Mouse (Mus musculus) forebrain, embryonic 14.5 days (tissue): ENCODE measurements around the gene Sfxn3. TPM values are rescaled to one million over a fixed set of nuclear protein-coding genes. Genes with fewer than 3 reads are reported as not detected.

Experiments
- ATAC-seq: fragments of 200-750 bp; cut with Nextera tagmentation; 2 replicates; pipeline ENCODE4 v1.8.0; 2017; ENCODE audit warnings: mild to moderate bottlenecking, moderate library complexity
- DNase-seq: peaks from one replicate; pipeline ENCODE4 v3.0.0-alpha.2; 2015; ENCODE audit warnings: low spot score
- H3K27ac ChIP-seq: fragments of 300-500 bp; sonication (generic); 2 replicates; pipeline ENCODE4 v1.5.1; 2014; ENCODE audit warnings: low read depth, mild to moderate bottlenecking, control low read depth, low read length, moderate library complexity
- H3K27me3 ChIP-seq: fragments of 300-500 bp; sonication (generic); replicated peaks from 2 replicates; pipeline ENCODE4 v1.6.1; 2014; ENCODE audit warnings: low read length, control low read depth, mixed read lengths; ENCODE audit not compliant: control insufficient read depth, insufficient read depth
- H3K36me3 ChIP-seq: fragments of 300-500 bp; sonication (generic); 2 replicates; pipeline ENCODE4 v1.6.1; 2014; ENCODE audit warnings: low read length, control low read depth; ENCODE audit not compliant: control insufficient read depth, insufficient read depth
- H3K4me1 ChIP-seq: fragments of 300-500 bp; sonication (generic); 2 replicates; pipeline ENCODE4 v1.6.1; 2014; ENCODE audit warnings: antibody characterized with exemption, low read length, control low read depth; ENCODE audit not compliant: control insufficient read depth, insufficient read depth
- H3K4me2 ChIP-seq: fragments of 300-500 bp; sonication (generic); 2 replicates; pipeline ENCODE4 v1.6.1; 2014; ENCODE audit warnings: mild to moderate bottlenecking, control low read depth, low read length
- H3K4me3 ChIP-seq: fragments of 300-500 bp; sonication (generic); 2 replicates; pipeline ENCODE4 v1.5.1; 2014; ENCODE audit warnings: low read depth, low read length, control low read depth
- H3K9ac ChIP-seq: fragments of 300-500 bp; sonication (generic); 2 replicates; pipeline ENCODE4 v1.6.1; 2014; ENCODE audit warnings: mild to moderate bottlenecking, low read length, control low read depth, moderate library complexity
- H3K9me3 ChIP-seq: fragments of 300-500 bp; sonication (generic); replicated peaks from 2 replicates; pipeline ENCODE4 v1.6.1; 2016; ENCODE audit warnings: low read length, control low read depth, mixed read lengths; ENCODE audit not compliant: control insufficient read depth
- WGBS: fragments of 180-500 bp; shearing (Covaris S2); extraction: QIAGEN DNeasy Blood & Tissue Kit; methylation state at CpG from one replicate; pipeline ENCODE4 v1.1.7; 2014; 5-methylcytosine and 5-hydroxymethylcytosine counted together
- polyA plus RNA-seq: library from polyadenylated mRNA; unstranded; fragments of >200 nt; fragmentation: Nextera tagmentation; extraction: Ambion mirVana; gene quantifications from 2 replicates; pipeline ENCODE4 v1.2.1, GENCODE M21; 2014

Sfxn3 gene
- polyA plus RNA-seq, 1 experiment from 2014 or later = 54.2 TPM

GRCm38 (mm10) chr19:45058113-45058839, 11.0 kb downstream of the Sfxn3 start:
- WGBS = under 1% methylated on average over 34 of the region's 34 CpGs
- peak overlapping the region; percentile 92 for H3K4me2 ChIP-seq
- no peaks in the 10 kb centered on the region for H3K27me3 ChIP-seq

GRCm38 (mm10) chr19:45058841-45059240, 11.5 kb downstream of the Sfxn3 start:
- Histone ChIP-seq H3K9ac (peak overlapping the region; percentile 90), H3K27ac (peak overlapping the region; percentile 98), H3K4me3 (peak overlapping the region; percentile 61), H3K4me2 (peak overlapping the region; percentile 92), H3K27me3 (no peaks in the 10 kb centered on the region), H3K4me1 (peaks cover 14% of the 10 kb centered on the region), H3K9me3 (no peaks in the 10 kb centered on the region), H3K36me3 (peaks cover 15% of the 10 kb centered on the region)
- WGBS = under 1% methylated on average over 14 of the region's 14 CpGs
- DNase-seq (no peak), ATAC-seq (no peak)

More at GRCm38 (mm10) chr19:45058113-45058839, 11.0 kb downstream of the Sfxn3 start:
- H3K36me3 ChIP-seq = peaks cover 21% of the 10 kb centered on the region
- H3K4me3 ChIP-seq = peak overlapping the region; percentile 61
- H3K9ac ChIP-seq = peak overlapping the region; percentile 90
- H3K9me3 ChIP-seq = no peaks in the 10 kb centered on the region
- ATAC-seq (peak; percentile 94), DNase-seq (peak; percentile 100)
- peaks cover 14% of the 10 kb centered on the region for H3K4me1 ChIP-seq
- H3K27ac ChIP-seq = peak overlapping the region; percentile 98

GRCm38 (mm10) chr19:45063565-45064292, 16.4 kb downstream of the Sfxn3 start:
- peak overlapping the region; percentile 29; the same call in 1 of the 2 replicates for H3K9ac ChIP-seq
- ATAC-seq = peak; percentile 65
- H3K4me3 ChIP-seq = no peak overlapping the region
- no peaks in the 10 kb centered on the region for H3K36me3 ChIP-seq
- H3K9me3 ChIP-seq = no peaks in the 10 kb centered on the region
- peak; percentile 56 for DNase-seq
- H3K27me3 ChIP-seq = peaks cover 42% of the 10 kb centered on the region
- no peak overlapping the region for H3K27ac ChIP-seq
- H3K4me2 ChIP-seq = peak overlapping the region; percentile 28; the same call in 1 of the 2 replicates
- peaks cover 4% of the 10 kb centered on the region for H3K4me1 ChIP-seq
- 45% methylated on average over 20 of the region's 20 CpGs for WGBS

- H3K36me3 ChIP-seq = no peaks in the 10 kb centered on the region
- DNase-seq (no peak), ATAC-seq (no peak)
- H3K27ac ChIP-seq = no peak overlapping the region
- peaks cover 42% of the 10 kb centered on the region for H3K27me3 ChIP-seq
- WGBS = 3% methylated on average over 21 of the region's 21 CpGs
- no peaks in the 10 kb centered on the region for H3K4me1 ChIP-seq
- no peak overlapping the region for H3K9ac ChIP-seq
- no peak overlapping the region for H3K4me3 ChIP-seq
- no peaks in the 10 kb centered on the region for H3K9me3 ChIP-seq
- no peak overlapping the region for H3K4me2 ChIP-seq
These were observed 17.9 kb downstream of the Sfxn3 start for GRCm38 (mm10) chr19:45065226-45065625.

GRCm38 (mm10) chr19:45067170-45067569, 19.9 kb downstream of the Sfxn3 start:
- H3K4me1 ChIP-seq = no peaks in the 10 kb centered on the region
- peaks cover 42% of the 10 kb centered on the region for H3K27me3 ChIP-seq
- WGBS = 7% methylated on average over 17 of the region's 17 CpGs
- H3K27ac ChIP-seq = no peak overlapping the region
- no peak overlapping the region for H3K4me2 ChIP-seq
- H3K9ac ChIP-seq = peak overlapping the region; percentile 6; the same call in 1 of the 2 replicates
- H3K4me3 ChIP-seq = no peak overlapping the region
- ATAC-seq (no peak), DNase-seq (no peak)
- no peaks in the 10 kb centered on the region for H3K36me3 ChIP-seq
- H3K9me3 ChIP-seq = no peaks in the 10 kb centered on the region

- H3K4me2 ChIP-seq = no peak overlapping the region
- no peak for DNase-seq
- no peak overlapping the region for H3K9ac ChIP-seq
- no peak overlapping the region for H3K27ac ChIP-seq
- H3K4me1 ChIP-seq = no peaks in the 10 kb centered on the region
- H3K36me3 ChIP-seq = no peaks in the 10 kb centered on the region
- no peaks in the 10 kb centered on the region for H3K9me3 ChIP-seq
- 80% methylated on average over 7 of the region's 7 CpGs for WGBS
- peaks cover 42% of the 10 kb centered on the region for H3K27me3 ChIP-seq
- no peak overlapping the region for H3K4me3 ChIP-seq
- no peak for ATAC-seq
These were observed 20.6 kb downstream of the Sfxn3 start for GRCm38 (mm10) chr19:45067758-45068510.

- peak overlapping the region; percentile 49 for H3K4me3 ChIP-seq
- H3K9me3 ChIP-seq = no peaks in the 10 kb centered on the region
- H3K9ac ChIP-seq = peak overlapping the region; percentile 60
- peaks cover 13% of the 10 kb centered on the region for H3K4me1 ChIP-seq
- DNase-seq (peak; percentile 94), ATAC-seq (peak; percentile 61)
- peaks cover 40% of the 10 kb centered on the region for H3K27me3 ChIP-seq
- H3K4me2 ChIP-seq = peak overlapping the region; percentile 89
- H3K36me3 ChIP-seq = no peaks in the 10 kb centered on the region
- WGBS = 7% methylated on average over 20 of the region's 20 CpGs
- H3K27ac ChIP-seq = no peak overlapping the region
These were observed 26.7 kb downstream of the Sfxn3 start for GRCm38 (mm10) chr19:45073871-45074542.

GRCm38 (mm10) chr19:45074580-45075322, 27.4 kb downstream of the Sfxn3 start, which contains the start of gene Kazald1:
Kazald1 (plus strand) TSS chr19:45075241.
- Histone ChIP-seq H3K4me2 (peak within 1 kb of the TSS; percentile 89), H3K4me3 (peak within 1 kb of the TSS; percentile 49), H3K36me3 (no peaks in the 10 kb centered on the region), H3K27me3 (peaks cover 47% of the 10 kb centered on the region), H3K4me1 (peaks cover 14% of the 10 kb centered on the region), H3K9me3 (no peaks in the 10 kb centered on the region), H3K9ac (peak within 1 kb of the TSS; percentile 60), H3K27ac (peak within 1 kb of the TSS; percentile 68; the same call in 1 of the 2 replicates)
- under 1% methylated on average over 45 of the region's 45 CpGs for WGBS
- DNase-seq (peak; percentile 97), ATAC-seq (peak; percentile 90)
